Mouse (Mus musculus) kidney, postnatal 36 days (tissue): ENCODE measurements around the gene Sh3bp1.
A peak's percentile ranks its signal among the peaks of the same experiment; 100 is the strongest.

Experiments used
- DNase-seq, 2 experiments: peaks; one replicate each; pipeline ENCODE4 v3.0.0; 2021 to 2022; ENCODE audit warnings: mixed read lengths in 2 of 2

The Sh3bp1 gene

GRCm38 (mm10) chr15:78916052-78916826 is 16.7 kb downstream of the Sh3bp1 start:
- no peak for DNase-seq

- DNase-seq: no peak
Observed at GRCm38 (mm10) chr15:78918126-78918525, 18.6 kb downstream of the Sh3bp1 start.

- no peak for DNase-seq
Observed at GRCm38 (mm10) chr15:78919914-78920313, 20.3 kb downstream of the Sh3bp1 start.

- no peak for DNase-seq
Observed at GRCm38 (mm10) chr15:78922700-78923099, 23.1 kb downstream of the Sh3bp1 start.

GRCm38 (mm10) chr15:78923585-78923984 is 24.0 kb downstream of the Sh3bp1 start:
- DNase-seq: no peak

GRCm38 (mm10) chr15:78925129-78925528 is 25.6 kb downstream of the Sh3bp1 start:
- peak; percentile 56 to 77 for DNase-seq

- DNase-seq: peak; percentile 95 to 96
Observed at GRCm38 (mm10) chr15:78926021-78926919, 26.7 kb downstream of the Sh3bp1 start, which contains the start of gene Lgals1. TSS of gene Lgals1 (plus strand) at chr15:78926725.

- peak; percentile 29 to 68 for DNase-seq
Observed at GRCm38 (mm10) chr15:78927021-78927787, 27.6 kb downstream of the Sh3bp1 start.

GRCm38 (mm10) chr15:78927788-78928457 is 28.4 kb downstream of the Sh3bp1 start:
- peak; percentile 84 for DNase-seq

- DNase-seq: no peak
Observed at GRCm38 (mm10) chr15:78928539-78928938, 29.0 kb downstream of the Sh3bp1 start.

GRCm38 (mm10) chr15:78930192-78930706 is 30.7 kb downstream of the Sh3bp1 start:
- DNase-seq: no peak

GRCm38 (mm10) chr15:78930801-78931426 is 31.3 kb downstream of the Sh3bp1 start:
- DNase-seq: no peak

GRCm38 (mm10) chr15:78931577-78931976 is 32.0 kb downstream of the Sh3bp1 start:
- peak; percentile 55 to 81 for DNase-seq

GRCm38 (mm10) chr15:78934784-78935320 is 35.3 kb downstream of the Sh3bp1 start, which contains the start of gene Nol12:
TSS of gene Nol12 (plus strand) at chr15:78934933.
- DNase-seq: peak; percentile 86 to 90

- no peak for DNase-seq
Observed at GRCm38 (mm10) chr15:78936403-78936802, 36.8 kb downstream of the Sh3bp1 start.

GRCm38 (mm10) chr15:78937311-78937710 is 37.7 kb downstream of the Sh3bp1 start:
- DNase-seq: no peak

GRCm38 (mm10) chr15:78937963-78938362 is 38.4 kb downstream of the Sh3bp1 start:
- DNase-seq: no peak

GRCm38 (mm10) chr15:78940325-78940724 is 40.8 kb downstream of the Sh3bp1 start:
- DNase-seq: no peak

- peak; percentile 78 to 89 for DNase-seq
Observed at GRCm38 (mm10) chr15:78942663-78943062, 43.1 kb downstream of the Sh3bp1 start.

- DNase-seq: no peak
Observed at GRCm38 (mm10) chr15:78946232-78946631, 46.7 kb downstream of the Sh3bp1 start.

- DNase-seq: peak; percentile 92 to 94
Observed at GRCm38 (mm10) chr15:78947657-78948056, 48.1 kb downstream of the Sh3bp1 start, which contains the start of gene Triobp. TSS of gene Triobp (plus strand) at chr15:78947724.
